Mouse (Mus musculus) B cell, adult 2 months (primary cell): ENCODE results near the gene Srgn.

Experiments used
- DNase-seq, 2 experiments: peaks; one replicate each; pipeline ENCODE4 v3.0.0; 2022

Srgn gene

GRCm38 (mm10) chr10:62527351-62527750 lies at the start of gene Srgn:
TSS of gene Srgn (minus strand) at chr10:62527451.
- no peak for DNase-seq

- no peak for DNase-seq
These were observed 47.8 kb upstream of the Srgn start for GRCm38 (mm10) chr10:62575001-62575400.

GRCm38 (mm10) chr10:62570126-62570871 lies 43.0 kb upstream of the Srgn start:
- no peak for DNase-seq

- no peak for DNase-seq
These were observed 41.6 kb upstream of the Srgn start for GRCm38 (mm10) chr10:62568861-62569260.

GRCm38 (mm10) chr10:62557736-62558135 lies 30.5 kb upstream of the Srgn start:
- peak; percentile 46 to 49 for DNase-seq

DNA sequence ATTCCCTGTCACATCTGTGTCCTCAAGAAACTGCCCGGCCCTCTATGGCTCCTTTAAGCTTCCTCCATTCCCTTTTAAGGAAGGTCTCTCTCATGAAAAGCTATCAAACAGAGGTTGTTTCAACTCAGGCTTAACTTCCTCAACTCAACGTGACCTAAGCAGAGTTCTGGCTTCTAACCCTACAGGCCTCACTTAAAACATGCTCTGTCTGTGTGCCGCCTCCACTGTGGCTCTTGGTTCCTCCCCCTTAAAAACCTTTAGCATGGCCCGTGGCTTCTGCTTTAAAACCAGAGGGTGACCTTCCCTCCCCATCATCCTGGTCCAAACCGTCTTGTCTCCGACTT lies 29.3 kb upstream of the Srgn start:
- no peak for DNase-seq

DNA sequence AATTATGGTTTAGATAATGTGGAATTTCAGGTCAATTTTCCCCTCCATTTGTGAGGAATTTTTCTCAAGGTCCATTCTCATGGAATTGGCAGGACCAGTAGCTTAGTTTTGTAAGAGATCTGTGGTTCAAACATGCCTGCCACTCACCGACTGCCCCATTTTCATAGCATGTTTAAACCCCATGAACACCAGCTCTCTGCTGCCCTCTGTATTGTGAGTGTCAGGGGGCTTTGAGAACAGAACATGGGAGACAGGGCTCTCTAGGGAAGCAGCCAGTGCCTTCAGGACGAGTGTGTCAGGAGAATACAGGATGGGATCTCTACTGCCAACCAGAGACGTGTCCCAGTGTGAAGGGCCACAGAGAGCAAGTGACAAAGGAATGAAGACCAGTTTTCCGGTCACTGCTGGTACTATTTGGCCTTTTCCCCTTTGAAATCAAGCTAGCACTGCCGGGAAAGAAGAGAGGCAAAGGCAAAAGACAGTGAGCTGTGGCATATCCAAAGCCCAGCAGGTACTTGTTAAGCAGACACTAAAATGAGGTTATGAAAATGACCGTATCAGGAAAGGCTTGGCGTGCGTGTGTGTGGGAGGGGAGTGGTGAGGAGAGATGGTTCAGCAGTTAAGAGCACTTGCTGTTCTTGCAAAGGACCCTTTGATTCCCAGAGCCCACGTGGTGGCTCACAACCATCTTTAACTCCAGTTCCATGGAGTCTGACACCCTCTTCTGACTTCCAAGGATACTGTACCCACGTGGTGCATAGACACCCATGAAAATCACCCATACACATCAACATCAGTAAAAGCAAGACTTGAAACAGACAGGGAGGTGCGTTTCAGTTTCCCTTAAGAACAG lies 28.7 kb upstream of the Srgn start:
- peak in 1 of 2 experiments; percentile 22 for DNase-seq

GRCm38 (mm10) chr10:62553611-62554091 lies 26.4 kb upstream of the Srgn start:
- DNase-seq, result peak; percentile 68 to 71

GRCm38 (mm10) chr10:62550787-62551300 lies 23.6 kb upstream of the Srgn start:
- no peak for DNase-seq

- peak; percentile 88 to 89 for DNase-seq
These were observed 22.4 kb upstream of the Srgn start for GRCm38 (mm10) chr10:62549523-62550166.

GRCm38 (mm10) chr10:62546441-62546840 lies 19.2 kb upstream of the Srgn start:
- no peak for DNase-seq

- no peak for DNase-seq
These were observed 18.5 kb upstream of the Srgn start for GRCm38 (mm10) chr10:62545759-62546158.

DNA sequence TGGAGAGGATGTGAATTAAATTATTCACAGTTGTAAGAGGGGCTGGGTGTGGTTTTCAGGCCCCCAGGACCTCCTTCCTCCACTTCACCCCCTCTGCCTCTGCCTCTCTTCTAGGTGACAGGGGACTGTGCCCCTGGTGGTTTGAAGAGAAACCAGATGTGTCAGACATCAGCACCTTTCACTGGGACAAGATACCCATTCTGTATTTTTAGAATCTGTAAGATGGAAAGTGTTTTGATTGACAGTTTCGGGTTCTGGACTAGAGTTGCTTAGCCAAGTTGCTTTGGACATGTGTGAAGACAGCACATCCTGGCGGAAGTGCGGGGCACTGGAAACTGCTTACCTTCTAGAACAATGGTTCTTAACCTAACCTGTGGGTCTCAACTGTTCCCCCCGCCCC lies 17.1 kb upstream of the Srgn start:
- peak; percentile 36 to 43 for DNase-seq

GRCm38 (mm10) chr10:62543399-62543808 lies 16.2 kb upstream of the Srgn start:
- peak; percentile 84 to 88 for DNase-seq

DNA sequence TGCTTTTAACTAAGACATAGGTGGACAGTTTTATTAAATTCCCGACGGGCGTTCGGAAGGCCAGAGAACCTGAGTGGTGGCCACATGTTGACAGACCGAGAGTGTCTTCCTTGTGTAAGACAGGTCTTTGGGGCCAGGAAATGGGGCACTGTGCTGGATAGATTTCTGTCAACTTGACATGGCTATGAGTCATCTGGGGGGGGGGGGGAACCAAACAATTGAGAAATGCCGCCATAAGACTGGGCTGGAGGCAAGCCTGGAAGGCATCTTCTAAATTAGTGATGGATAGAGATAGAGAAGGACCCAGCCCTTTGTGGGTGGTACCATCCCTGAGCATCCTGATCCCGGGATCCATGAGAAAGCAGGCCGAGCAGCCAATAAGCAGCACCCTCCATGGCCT lies 15.7 kb upstream of the Srgn start:
- peak in 1 of 2 experiments; percentile 47 for DNase-seq

- DNase-seq, result peak; percentile 25 to 28
These were observed 15.3 kb upstream of the Srgn start for GRCm38 (mm10) chr10:62542507-62542906.

DNA sequence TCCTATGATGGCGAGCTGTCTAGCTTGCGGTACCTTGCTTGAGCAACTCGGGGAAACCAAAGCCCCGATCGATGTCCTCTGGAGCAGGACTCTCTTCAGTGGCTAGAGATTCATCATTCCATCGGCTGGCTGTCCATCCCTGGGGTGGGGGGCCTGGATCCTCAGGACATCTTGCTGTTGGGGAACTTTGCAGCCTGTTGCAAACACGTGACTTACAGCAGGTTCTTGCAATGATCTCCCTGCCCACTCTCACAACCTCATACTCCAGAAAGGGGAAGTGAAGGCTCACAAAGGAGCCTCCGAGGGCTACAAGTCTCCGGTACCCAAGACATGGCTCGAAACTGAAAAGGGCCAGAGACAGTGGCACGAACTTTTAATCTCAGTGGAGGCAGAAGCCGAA lies 14.2 kb upstream of the Srgn start:
- peak; percentile 75 to 77 for DNase-seq

DNA sequence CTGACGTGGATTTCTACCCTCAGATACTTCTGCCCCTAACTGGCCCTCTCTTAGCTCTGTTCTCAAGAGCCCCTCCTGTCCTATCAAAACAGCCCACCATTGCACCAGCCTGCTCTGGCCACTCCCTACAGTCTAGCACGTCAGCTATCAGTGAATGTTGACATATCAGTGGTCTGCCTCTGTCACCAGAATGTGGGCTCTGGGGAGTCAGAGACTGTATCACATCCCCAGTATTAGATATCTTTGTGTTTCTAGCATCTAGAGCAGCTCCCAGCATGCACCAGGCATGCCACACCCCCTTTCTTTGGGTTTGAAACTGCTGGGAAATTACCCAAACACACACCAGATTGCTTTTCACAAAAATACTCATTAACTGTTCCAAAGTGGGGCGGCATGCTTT lies 13.5 kb upstream of the Srgn start:
- no peak for DNase-seq

DNA sequence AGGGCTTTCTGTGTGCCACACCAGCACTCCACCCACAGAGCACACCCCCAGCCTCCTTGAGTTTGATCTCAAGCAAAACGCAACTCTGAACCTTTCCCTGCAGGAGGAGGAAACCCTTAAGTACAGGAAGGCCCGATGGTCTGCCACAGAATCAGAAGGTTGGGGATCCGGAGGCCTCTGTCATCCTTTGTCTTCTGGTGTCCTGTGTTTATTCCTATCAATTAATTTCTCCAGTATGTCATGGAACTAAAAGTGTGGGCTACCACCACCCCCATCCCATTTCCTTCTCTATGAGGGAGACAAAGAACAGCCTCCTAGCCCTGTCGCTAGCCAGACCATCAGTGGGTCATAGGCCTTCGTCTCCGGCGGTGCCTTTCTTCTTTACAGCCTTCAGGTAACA lies 7.3 kb upstream of the Srgn start:
- DNase-seq, result no peak

DNA sequence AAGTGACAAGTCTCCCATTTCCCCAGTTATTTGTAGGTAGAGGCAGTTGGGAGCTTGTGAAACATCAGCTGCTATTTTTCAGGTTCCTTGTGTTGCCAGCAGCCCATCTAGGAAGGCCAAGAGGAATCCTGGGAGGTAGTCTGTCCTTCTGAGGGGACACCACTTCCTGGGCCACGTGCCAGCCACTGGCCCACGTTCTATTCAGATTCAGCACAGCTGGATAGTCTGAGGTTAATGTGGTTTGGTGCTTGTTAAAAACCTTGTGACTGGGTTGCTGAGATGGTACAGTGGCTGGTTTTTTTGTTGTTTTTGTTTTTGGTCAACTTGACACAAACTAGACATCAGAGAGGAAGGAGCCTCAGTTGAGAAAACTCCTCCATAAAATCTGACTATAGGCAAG lies 5.6 kb upstream of the Srgn start:
- no peak for DNase-seq

- DNase-seq, result no peak
These were observed 2.9 kb upstream of the Srgn start for GRCm38 (mm10) chr10:62530183-62530582.

- no peak for DNase-seq
These were observed 4.8 kb downstream of the Srgn start for GRCm38 (mm10) chr10:62522346-62522950.

DNA sequence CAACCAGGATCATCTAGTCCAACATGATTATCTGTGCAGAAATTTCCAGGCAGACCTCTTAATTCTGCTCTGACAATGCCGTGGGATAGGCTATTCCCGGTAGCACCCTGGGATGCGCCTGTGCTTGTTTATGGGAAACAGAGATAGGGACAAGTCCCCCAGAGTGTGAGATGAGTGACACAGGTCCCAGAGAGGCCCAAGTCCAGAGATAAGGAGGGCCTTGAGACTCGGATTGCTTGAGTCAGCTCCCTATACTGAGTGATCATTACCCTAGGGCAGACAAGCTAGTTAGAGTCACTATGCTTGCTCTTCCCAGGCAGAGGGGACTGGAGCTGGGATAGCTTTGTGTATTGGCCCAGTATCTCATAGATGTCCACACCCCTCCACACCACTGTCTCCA lies 5.5 kb downstream of the Srgn start:
- no peak for DNase-seq
